Mouse (Mus musculus): Measurements from ENCODE around the gene Fam166b. TPM values are rescaled to one million over a fixed set of nuclear protein-coding genes. Genes with fewer than 3 reads are reported as not detected.
A peak's percentile ranks its signal among the peaks of the same experiment; 100 is the strongest.

Fam166b gene
- total and polyA plus RNA-seq, 3 experiments, result 0.11 TPM; not detected in 2

DNA sequence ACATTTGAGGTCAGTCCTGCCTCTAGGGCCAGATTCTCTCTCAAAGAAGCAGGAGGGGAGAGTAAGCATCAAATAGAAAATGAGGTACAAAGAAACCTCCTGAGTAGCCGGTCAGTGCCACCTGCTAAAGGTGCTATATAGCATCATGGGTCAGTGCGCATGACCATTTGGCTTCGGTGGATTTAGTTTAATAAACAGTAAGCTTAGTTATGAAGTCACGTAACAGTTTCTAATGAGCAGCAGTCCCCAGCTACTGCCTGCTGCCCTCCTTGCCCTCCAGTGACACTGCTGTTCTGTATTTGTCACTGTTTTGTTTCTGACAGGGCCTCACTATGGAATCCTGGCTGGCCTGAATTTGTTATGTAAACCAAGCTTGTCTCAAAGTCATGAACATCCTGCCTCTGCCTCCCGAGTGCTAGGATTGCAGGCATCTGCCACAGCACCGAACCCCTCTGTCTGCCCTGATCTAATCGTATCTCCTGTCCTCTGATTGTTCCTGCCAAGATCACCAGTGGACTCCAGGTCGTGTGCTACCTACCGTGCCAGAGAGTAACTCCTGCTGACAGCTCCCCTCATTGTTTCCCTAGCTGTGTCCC lies 39.0 kb downstream of the Fam166b start:
- H3K4me1 ChIP-seq (ENCODE audit: insufficient read depth, low read depth, low read length), result peaks cover 8% of the 10 kb centered on the region; the same call in 1 of the 2 replicates
- ATAC-seq (ENCODE audit: extremely low read depth, insufficient number of reproducible peaks, low FRiP score, poor library complexity, severe bottlenecking), result no peak
- TF ChIP-seq GATA2 (IDR thresholded peaks at IDR 0.05; ENCODE audit: borderline replicate concordance, low read depth, low read length) (no peak), GATA1 (IDR thresholded peaks at IDR 0.05; ENCODE audit: borderline replicate concordance, low read length) (no peak), TAL1 (conservative IDR thresholded peaks at IDR 0.05; ENCODE audit: low read depth, low read length) (no peak), POLR2AphosphoS5 (IDR thresholded peaks at IDR 0.05; ENCODE audit: insufficient replicate concordance, low read depth, low read length) (no peak), CTCF (IDR thresholded peaks at IDR 0.05; ENCODE audit: low read depth, low read length) (no peak)
- no peak for DNase-seq (ENCODE audit: low spot score)
- no peaks in the 10 kb centered on the region for H3K9me3 ChIP-seq (replicated peaks)
- peaks cover 13% of the 10 kb centered on the region; the same call in 1 of the 2 replicates for H3K27me3 ChIP-seq (ENCODE audit: insufficient read depth, low read length)
- no peak overlapping the region for H3K4me3 ChIP-seq (ENCODE audit: low read depth, low read length)
- H3K36me3 ChIP-seq (replicated peaks), result no peaks in the 10 kb centered on the region

DNA sequence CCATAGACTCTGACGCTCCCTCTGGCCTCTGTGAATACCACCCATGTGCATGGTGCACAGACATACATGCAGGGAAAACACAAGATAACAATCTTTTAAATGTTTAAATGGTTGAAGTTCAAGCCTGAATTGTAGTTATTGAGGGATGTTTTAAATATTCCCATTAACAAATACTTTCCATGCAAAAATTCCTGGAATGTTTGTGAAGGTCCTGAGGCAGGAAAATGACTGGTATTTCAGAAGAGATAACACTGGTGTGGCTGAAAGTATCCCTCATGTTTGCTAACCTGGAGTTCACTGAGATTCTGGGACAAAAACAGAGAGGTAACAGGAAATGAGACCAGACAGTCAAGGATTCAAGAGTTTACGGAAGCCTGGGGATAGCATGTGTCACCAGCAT lies 39.5 kb downstream of the Fam166b start:
- Histone ChIP-seq H3K4me3 (ENCODE audit: low read depth, low read length) (no peak overlapping the region), H3K27me3 (ENCODE audit: insufficient read depth, low read length) (peaks cover 9% of the 10 kb centered on the region; the same call in 1 of the 2 replicates), H3K4me1 (ENCODE audit: insufficient read depth, low read depth, low read length) (peaks cover 8% of the 10 kb centered on the region; the same call in 1 of the 2 replicates), H3K36me3 (replicated peaks) (no peaks in the 10 kb centered on the region), H3K9me3 (replicated peaks) (no peaks in the 10 kb centered on the region)
- ATAC-seq (ENCODE audit: extremely low read depth, insufficient number of reproducible peaks, low FRiP score, poor library complexity, severe bottlenecking) (no peak), DNase-seq (ENCODE audit: low spot score) (no peak)
- TF ChIP-seq TAL1 (conservative IDR thresholded peaks at IDR 0.05; ENCODE audit: low read depth, low read length), result no peak
- TF ChIP-seq POLR2AphosphoS5 (IDR thresholded peaks at IDR 0.05; ENCODE audit: insufficient replicate concordance, low read depth, low read length), result no peak
- TF ChIP-seq GATA2 (IDR thresholded peaks at IDR 0.05; ENCODE audit: borderline replicate concordance, low read depth, low read length), result no peak
- TF ChIP-seq GATA1 (IDR thresholded peaks at IDR 0.05; ENCODE audit: borderline replicate concordance, low read length), result no peak
- no peak for TF ChIP-seq CTCF (IDR thresholded peaks at IDR 0.05; ENCODE audit: low read depth, low read length)

DNA sequence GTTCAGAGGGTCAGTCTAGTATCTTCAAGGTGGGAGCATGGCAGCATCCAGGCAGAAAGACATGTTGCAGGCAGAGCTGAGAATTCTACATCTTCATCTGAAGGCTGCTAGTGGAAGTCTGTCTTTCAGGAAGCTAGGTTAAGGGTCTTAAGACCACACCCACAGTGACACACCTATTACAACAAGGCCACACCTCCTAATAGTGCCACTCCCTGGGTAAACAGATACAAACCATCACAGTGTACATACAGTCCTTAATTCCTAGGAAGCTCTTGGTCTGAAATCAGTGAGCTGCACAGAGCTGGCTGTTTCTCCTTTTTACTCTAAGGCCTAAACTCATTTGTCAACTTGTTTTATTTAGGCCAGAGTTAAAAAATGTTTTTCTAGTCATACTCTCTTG lies 42.0 kb downstream of the Fam166b start:
- ATAC-seq (ENCODE audit: extremely low read depth, insufficient number of reproducible peaks, low FRiP score, poor library complexity, severe bottlenecking), result no peak
- no peak for TF ChIP-seq CTCF (IDR thresholded peaks at IDR 0.05; ENCODE audit: low read depth, low read length)
- no peak for TF ChIP-seq TAL1 (conservative IDR thresholded peaks at IDR 0.05; ENCODE audit: low read depth, low read length)
- TF ChIP-seq GATA1 (IDR thresholded peaks at IDR 0.05; ENCODE audit: borderline replicate concordance, low read length), result no peak
- no peak for TF ChIP-seq GATA2 (IDR thresholded peaks at IDR 0.05; ENCODE audit: borderline replicate concordance, low read depth, low read length)
- TF ChIP-seq POLR2AphosphoS5 (IDR thresholded peaks at IDR 0.05; ENCODE audit: insufficient replicate concordance, low read depth, low read length), result no peak

GRCm38 (mm10) chr4:43384541-43384940 lies 44.4 kb downstream of the Fam166b start:
- Histone ChIP-seq H3K4me3 (ENCODE audit: low read depth, low read length) (no peak overlapping the region), H3K36me3 (replicated peaks) (no peaks in the 10 kb centered on the region)

More for the DNA sequence above, 42.0 kb downstream of the Fam166b start:
- Histone ChIP-seq H3K4me1 (ENCODE audit: insufficient read depth, low read depth, low read length) (peaks cover 14% of the 10 kb centered on the region), H3K27me3 (ENCODE audit: insufficient read depth, low read length) (peaks cover 11% of the 10 kb centered on the region; the same call in 1 of the 2 replicates), H3K9me3 (replicated peaks) (peaks cover 2% of the 10 kb centered on the region), H3K36me3 (replicated peaks) (no peaks in the 10 kb centered on the region), H3K4me3 (ENCODE audit: low read depth, low read length) (no peak overlapping the region)
- DNase-seq (ENCODE audit: low spot score), result no peak

GRCm38 (mm10) chr4:43384083-43384460 lies 44.9 kb downstream of the Fam166b start:
- Histone ChIP-seq H3K4me1 (ENCODE audit: insufficient read depth, low read depth, low read length) (peaks cover 11% of the 10 kb centered on the region), H3K36me3 (replicated peaks) (no peaks in the 10 kb centered on the region), H3K27me3 (ENCODE audit: insufficient read depth, low read length) (peaks cover 12% of the 10 kb centered on the region; the same call in 1 of the 2 replicates), H3K9me3 (replicated peaks) (peaks cover 5% of the 10 kb centered on the region), H3K4me3 (ENCODE audit: low read depth, low read length) (no peak overlapping the region)
- DNase-seq (ENCODE audit: low spot score), result no peak
- ATAC-seq (ENCODE audit: extremely low read depth, insufficient number of reproducible peaks, low FRiP score, poor library complexity, severe bottlenecking), result peak; percentile 57; the same call in 1 of the 2 replicates
- TF ChIP-seq GATA1 (IDR thresholded peaks at IDR 0.05; ENCODE audit: borderline replicate concordance, low read length) (no peak), CTCF (IDR thresholded peaks at IDR 0.05; ENCODE audit: low read depth, low read length) (no peak), GATA2 (IDR thresholded peaks at IDR 0.05; ENCODE audit: borderline replicate concordance, low read depth, low read length) (no peak), POLR2AphosphoS5 (IDR thresholded peaks at IDR 0.05; ENCODE audit: insufficient replicate concordance, low read depth, low read length) (no peak), TAL1 (conservative IDR thresholded peaks at IDR 0.05; ENCODE audit: low read depth, low read length) (no peak)

More at GRCm38 (mm10) chr4:43384541-43384940, 44.4 kb downstream of the Fam166b start:
- Histone ChIP-seq H3K9me3 (replicated peaks) (peaks cover 5% of the 10 kb centered on the region), H3K27me3 (ENCODE audit: insufficient read depth, low read length) (peaks cover 12% of the 10 kb centered on the region; the same call in 1 of the 2 replicates), H3K4me1 (ENCODE audit: insufficient read depth, low read depth, low read length) (peaks cover 11% of the 10 kb centered on the region)
- DNase-seq (ENCODE audit: low spot score), result no peak
- TF ChIP-seq TAL1 (conservative IDR thresholded peaks at IDR 0.05; ENCODE audit: low read depth, low read length), result no peak
- ATAC-seq (ENCODE audit: extremely low read depth, insufficient number of reproducible peaks, low FRiP score, poor library complexity, severe bottlenecking), result no peak

GRCm38 (mm10) chr4:43383246-43384082 lies 45.5 kb downstream of the Fam166b start:
- Histone ChIP-seq H3K4me1 (ENCODE audit: insufficient read depth, low read depth, low read length) (peaks cover 11% of the 10 kb centered on the region), H3K9me3 (replicated peaks) (peaks cover 5% of the 10 kb centered on the region), H3K36me3 (replicated peaks) (no peaks in the 10 kb centered on the region), H3K4me3 (ENCODE audit: low read depth, low read length) (no peak overlapping the region), H3K27me3 (ENCODE audit: insufficient read depth, low read length) (peaks cover 12% of the 10 kb centered on the region; the same call in 1 of the 2 replicates)
- TF ChIP-seq POLR2AphosphoS5 (IDR thresholded peaks at IDR 0.05; ENCODE audit: insufficient replicate concordance, low read depth, low read length) (no peak), GATA2 (IDR thresholded peaks at IDR 0.05; ENCODE audit: borderline replicate concordance, low read depth, low read length) (no peak), GATA1 (IDR thresholded peaks at IDR 0.05; ENCODE audit: borderline replicate concordance, low read length) (no peak), CTCF (IDR thresholded peaks at IDR 0.05; ENCODE audit: low read depth, low read length) (no peak), TAL1 (conservative IDR thresholded peaks at IDR 0.05; ENCODE audit: low read depth, low read length) (no peak)
- ATAC-seq (ENCODE audit: extremely low read depth, insufficient number of reproducible peaks, low FRiP score, poor library complexity, severe bottlenecking) (no peak), DNase-seq (ENCODE audit: low spot score) (no peak)
